Mouse (Mus musculus): Measurements from ENCODE around the gene Csf1.
A peak's percentile ranks its signal among the peaks of the same experiment; 100 is the strongest.

Gene Csf1

DNA sequence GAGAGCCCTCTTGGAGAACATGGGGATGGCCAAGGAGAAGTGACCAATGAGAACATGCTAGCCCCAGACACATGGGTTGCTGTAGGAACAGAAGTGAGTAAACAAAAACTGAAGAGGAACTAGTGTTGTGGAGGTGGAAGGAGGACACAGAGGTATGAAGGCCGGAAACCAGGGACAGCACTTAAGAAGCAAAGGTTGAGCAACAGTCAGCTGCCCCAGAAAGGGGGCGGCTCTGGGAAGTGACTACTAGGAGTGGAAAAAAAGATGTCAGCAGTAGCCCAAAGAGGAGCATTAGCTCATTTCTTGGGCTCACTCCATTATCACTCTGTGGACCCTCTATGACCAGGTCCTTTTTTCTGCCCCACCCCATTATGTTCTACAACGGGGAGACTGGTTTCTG is 23.0 kb upstream of the Csf1 start:
- ATAC-seq (ENCODE audit: insufficient number of reproducible peaks, low FRiP score, low TSS enrichment): no peak

GRCm38 (mm10) chr3:107781304-107781703 is 21.0 kb upstream of the Csf1 start:
- ATAC-seq (ENCODE audit: insufficient number of reproducible peaks, low FRiP score, low TSS enrichment): no peak

DNA sequence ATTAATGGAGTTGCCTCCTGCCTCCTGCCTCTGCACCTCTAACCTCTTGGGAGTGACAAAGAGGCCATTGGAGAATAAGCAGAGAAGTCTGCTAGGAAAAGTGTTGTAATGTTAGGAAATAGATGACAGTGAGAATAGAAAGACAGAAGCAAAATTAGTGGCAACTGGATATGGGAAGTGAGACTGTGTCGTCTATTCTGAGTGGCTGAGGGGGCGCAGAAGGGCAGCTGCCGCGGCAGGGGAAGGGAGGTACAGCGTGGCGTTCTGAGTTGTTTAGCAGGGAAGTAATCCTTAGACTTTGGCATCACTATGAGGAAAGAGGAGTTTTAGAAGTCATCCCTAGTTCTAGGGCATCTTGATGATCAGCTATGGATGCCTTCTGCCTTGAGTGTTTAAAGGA is 17.7 kb upstream of the Csf1 start:
- ATAC-seq (ENCODE audit: insufficient number of reproducible peaks, low FRiP score, low TSS enrichment): no peak

DNA sequence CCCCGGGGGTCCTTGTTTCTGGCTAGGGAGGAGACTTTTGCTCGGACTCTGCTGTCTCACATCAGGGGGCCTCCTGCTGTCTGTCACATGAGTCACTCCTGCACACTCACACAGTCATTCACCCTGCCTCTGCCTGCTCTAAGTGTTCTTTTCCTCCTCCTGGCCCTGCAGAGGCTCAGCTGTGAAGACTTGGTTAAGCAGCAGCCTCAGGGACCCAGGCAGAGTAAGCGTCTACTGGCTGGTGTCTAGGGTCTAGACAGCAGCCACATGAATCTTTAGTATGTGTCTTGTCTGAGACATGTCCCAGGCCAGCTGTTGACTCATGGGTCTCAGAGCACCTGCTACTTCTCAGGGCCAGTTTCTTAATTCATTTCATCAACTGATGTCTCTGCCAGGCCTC is 16.0 kb upstream of the Csf1 start:
- ATAC-seq (ENCODE audit: insufficient number of reproducible peaks, low FRiP score, low TSS enrichment): no peak

DNA sequence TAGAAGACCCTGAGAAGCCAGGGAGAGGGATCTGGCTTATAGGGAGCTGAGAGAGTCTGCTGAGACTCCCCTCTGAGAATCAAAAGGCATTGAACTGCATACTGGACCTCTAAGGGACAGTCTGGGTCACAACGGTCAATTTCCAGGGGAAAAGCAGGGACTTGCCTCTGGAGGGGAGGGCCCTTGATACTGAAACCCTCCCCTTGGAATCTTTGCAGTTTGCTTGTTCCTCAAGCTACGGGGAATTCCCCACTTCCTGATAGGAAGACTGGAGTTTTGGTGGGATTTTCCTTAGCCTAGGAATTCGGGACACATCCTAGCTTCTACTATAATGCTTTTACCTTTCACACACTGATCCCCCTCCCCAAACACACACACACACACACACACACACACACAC is 15.5 kb upstream of the Csf1 start:
- no peak for ATAC-seq (ENCODE audit: insufficient number of reproducible peaks, low FRiP score, low TSS enrichment)

DNA sequence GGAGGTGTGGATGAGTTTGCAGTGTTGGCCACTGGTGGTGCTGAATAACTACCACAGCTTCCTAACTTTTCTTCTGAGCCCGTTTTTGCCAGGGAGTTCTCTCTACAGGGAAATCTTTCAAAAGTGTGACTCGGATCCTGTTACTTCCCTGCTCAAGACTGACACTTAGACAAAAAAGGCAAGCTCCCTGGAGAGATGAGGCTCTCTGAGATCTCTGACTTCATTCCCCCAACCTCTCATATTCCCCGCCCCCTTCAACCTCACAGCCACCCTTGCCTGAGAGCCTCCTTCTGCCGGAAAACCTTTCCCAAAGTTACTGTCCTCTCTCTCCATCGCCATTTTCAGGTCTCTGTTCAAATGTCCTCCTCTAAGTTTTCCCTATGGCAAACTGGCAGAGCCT is 14.8 kb upstream of the Csf1 start:
- no peak for ATAC-seq (ENCODE audit: insufficient number of reproducible peaks, low FRiP score, low TSS enrichment)

DNA sequence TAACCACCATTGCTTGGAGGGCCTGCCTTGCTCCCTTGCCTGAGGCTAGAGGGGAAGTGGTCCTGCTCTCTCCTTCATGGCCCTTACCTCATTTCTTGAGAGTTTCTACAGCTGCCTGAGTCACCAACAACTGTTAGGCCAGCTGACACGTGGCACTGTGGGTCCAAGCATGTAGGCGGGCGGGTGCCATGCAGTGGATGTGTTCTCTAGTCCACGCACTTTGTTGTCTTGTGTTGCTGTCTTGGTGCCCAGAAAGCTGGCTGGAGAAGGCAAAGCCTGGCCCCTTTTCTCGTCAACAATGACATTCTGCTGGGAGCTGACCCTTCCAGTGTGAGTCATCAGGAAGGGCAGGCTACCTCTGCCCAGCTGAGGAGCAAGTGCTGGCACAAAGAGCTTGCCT is 12.6 kb upstream of the Csf1 start:
- no peak for ATAC-seq (ENCODE audit: insufficient number of reproducible peaks, low FRiP score, low TSS enrichment)

DNA sequence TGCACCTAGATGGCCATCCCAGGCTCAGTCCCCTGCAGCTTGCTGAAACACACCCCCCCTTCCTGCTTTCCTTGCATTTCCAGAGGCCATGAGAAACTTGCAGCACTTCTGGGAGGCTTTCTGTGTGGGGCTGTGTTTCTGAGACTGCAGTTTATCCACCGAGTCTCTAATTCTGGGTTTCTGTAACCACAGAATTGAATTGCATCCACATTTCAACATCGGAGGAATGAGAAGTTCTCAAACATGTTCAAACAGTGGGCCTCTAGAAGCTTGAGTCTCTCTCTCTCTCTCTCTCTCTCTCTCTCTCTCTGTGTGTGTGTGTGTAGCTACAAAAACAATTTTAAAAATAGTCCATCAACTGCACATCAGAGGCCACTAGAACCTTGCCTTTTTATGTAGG is 9.4 kb upstream of the Csf1 start:
- no peak for ATAC-seq (ENCODE audit: insufficient number of reproducible peaks, low FRiP score, low TSS enrichment)

- ATAC-seq (ENCODE audit: insufficient number of reproducible peaks, low FRiP score, low TSS enrichment): no peak
These were observed 8.1 kb upstream of the Csf1 start for GRCm38 (mm10) chr3:107768104-107768989.

DNA sequence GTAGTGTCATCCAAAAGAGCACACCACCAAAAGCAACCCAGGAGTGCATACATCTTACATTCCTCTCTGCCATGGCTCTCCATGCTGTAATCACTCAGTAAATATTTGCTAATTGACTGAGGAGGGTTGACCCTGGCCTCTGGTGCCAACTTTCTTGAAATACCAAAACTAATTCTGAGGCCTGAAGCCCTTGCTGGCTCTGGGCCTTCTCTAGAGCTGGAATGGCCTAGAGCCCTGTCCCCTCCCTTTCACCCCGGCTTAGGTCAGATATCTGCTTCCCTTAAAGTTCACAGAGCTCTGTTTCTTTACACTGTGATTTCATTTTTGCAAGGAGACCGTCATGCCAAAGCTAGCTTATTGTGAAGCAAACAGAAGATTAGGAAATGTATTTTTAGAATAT is 6.5 kb upstream of the Csf1 start:
- no peak for ATAC-seq (ENCODE audit: insufficient number of reproducible peaks, low FRiP score, low TSS enrichment)

DNA sequence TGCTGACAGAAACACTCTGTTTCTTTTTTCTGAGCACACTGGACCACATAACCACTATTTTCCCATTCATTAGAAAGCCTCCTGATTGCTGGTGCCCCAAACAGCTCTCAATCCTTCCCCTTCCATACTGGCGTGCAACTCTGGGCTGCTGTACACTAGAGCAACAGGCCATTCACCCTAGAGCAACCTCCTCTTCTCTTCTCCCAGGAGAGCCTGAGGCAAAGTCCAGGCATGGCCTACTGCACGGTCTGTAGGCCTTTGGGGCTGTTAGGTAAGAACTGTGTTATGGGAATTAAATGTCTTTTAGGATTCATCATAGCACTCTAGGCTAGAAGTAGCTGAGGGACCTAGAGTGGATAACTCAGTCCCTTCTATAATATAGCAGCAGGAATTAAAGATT is 5.7 kb upstream of the Csf1 start:
- ATAC-seq (ENCODE audit: insufficient number of reproducible peaks, low FRiP score, low TSS enrichment): no peak

DNA sequence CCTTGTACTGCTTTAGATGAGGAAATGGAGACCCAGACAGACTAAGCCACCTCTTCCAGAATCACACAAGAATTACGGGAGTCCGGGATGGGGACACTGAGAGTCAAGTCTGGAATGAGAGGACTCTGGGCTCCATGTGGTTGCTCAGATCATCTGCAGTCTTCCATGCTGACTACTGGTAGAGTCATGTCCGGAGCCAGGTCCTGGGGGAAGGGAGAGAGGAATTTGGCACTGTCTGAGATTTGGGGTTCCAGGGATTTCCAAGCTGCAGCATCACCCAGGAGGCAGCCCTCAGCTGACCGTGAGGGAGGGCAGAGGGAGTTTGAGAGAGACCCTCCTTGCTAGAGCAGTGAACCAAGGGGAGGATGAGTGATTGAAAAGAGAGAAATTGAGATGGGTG is 3.3 kb upstream of the Csf1 start:
- ATAC-seq (ENCODE audit: insufficient number of reproducible peaks, low FRiP score, low TSS enrichment): no peak

GRCm38 (mm10) chr3:107761446-107761845 is 1.2 kb upstream of the Csf1 start:
- ATAC-seq (ENCODE audit: insufficient number of reproducible peaks, low FRiP score, low TSS enrichment): no peak

DNA sequence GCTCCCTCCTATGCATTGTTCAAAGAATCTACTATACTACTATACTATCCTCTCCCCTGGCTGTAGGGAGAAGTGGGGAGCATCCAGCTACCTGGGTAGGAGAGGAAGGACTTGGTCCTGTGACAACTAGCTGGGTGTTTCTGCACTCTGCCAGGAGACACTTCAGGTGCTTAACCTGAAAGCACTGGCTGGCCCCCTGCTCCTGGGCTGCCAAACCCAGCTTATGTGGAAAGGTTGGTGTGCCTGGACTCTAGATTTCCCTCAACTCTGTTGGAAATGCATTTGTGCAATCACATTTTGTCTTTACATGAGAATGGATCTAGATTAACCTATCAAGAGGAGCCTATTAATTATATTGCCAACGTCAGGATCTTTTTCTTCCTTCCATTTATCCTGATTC is 502 bp upstream of the Csf1 start:
- no peak for ATAC-seq (ENCODE audit: insufficient number of reproducible peaks, low FRiP score, low TSS enrichment)

DNA sequence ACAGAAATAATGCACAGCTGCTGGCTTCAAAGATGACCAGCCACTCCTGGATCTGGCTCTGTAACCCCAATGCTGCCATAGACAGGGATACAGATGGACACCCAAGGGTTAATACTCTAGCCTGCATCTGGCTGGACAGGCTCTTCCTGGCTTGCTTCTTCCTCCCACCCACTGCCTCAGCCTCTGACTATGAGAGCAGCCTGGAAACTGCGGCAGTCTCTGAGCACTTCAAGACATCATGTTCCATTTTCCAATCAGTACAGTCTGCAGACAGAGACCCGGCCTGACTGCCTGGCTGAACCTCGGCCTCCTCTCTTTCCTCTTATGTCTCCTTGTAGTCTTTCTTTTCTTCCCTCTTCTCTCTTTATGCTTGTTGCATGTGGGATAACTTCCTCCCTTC is 1.6 kb downstream of the Csf1 start:
- no peak for ATAC-seq (ENCODE audit: insufficient number of reproducible peaks, low FRiP score, low TSS enrichment)

DNA sequence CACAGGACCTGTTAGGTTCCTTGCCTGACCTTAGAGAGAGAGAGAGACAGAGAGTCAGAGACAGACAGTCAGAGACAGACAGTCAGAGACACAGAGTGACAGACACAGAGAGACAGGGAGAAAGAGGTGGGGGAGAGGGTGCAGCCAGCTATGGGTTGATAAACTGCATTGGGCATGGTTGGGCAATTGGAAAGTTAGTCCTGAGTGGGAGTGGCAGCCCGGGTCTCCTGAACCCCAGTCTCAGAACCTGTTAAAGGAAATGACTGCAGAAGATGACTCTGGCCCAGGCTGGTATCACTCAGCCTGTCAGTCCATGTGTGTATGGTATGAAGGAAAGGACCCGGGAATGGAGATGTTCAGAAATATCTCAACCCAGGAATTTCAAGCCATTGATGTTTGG is 2.1 kb downstream of the Csf1 start:
- no peak for ATAC-seq (ENCODE audit: insufficient number of reproducible peaks, low FRiP score, low TSS enrichment)

- ATAC-seq (ENCODE audit: insufficient number of reproducible peaks, low FRiP score, low TSS enrichment): no peak
These were observed 2.7 kb downstream of the Csf1 start for GRCm38 (mm10) chr3:107757365-107758129.

DNA sequence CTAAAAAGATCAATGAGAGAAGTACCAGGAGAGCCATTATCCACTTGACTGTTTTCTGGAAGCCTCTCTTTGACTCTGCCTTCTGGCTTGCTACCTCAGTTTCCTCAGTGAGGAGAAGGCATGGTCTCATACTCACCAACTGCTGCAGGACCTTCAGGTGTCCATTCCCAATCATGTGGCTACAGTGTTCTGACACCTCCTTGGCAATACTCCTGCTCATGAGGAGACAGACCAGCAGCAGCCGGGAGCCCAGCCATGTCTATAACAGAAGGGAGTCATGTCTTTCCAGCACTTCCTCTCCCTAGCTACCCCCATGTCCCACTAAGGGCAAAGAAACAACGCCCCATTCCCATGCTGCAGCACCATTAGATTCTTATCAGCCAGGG is 3.8 kb downstream of the Csf1 start:
- ATAC-seq (ENCODE audit: insufficient number of reproducible peaks, low FRiP score, low TSS enrichment): no peak

DNA sequence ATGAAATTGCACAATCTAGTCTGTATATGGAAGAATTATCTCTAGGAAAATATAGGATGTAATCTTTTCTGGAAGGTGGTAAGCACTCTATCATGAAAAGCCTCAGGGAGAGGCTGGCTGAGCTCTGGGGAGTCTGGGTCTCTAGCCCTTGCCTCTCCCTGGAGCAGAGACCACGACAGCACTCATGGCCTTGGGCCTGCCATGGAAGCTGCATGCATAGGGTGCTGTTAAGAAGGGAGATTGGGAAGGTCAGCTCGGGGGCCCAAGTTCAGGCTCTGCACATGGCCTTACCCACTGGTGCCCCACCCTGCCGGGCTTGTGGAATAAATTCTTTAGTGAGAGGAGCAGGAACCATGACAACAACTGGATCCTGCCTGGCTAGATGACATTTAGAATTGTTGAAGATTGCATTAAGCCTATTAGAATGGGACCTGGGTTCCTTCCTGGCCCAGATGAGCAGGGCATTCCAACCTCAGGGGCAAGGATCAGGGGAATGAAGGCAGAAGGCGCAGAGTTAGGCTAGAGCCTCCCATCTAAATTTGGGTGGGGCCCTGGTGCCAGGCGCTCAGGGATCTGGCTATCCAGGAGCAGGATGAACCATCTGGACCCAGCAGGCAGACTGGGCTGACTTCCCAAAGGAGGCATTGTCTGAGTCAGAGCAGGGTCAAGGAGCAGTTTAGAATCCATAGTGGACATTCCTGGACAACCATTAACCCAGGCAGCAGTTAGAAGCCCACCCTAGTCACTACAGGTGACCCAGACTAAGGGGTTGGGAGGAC is 4.4 kb downstream of the Csf1 start:
- ATAC-seq (ENCODE audit: insufficient number of reproducible peaks, low FRiP score, low TSS enrichment): peak; percentile 33

DNA sequence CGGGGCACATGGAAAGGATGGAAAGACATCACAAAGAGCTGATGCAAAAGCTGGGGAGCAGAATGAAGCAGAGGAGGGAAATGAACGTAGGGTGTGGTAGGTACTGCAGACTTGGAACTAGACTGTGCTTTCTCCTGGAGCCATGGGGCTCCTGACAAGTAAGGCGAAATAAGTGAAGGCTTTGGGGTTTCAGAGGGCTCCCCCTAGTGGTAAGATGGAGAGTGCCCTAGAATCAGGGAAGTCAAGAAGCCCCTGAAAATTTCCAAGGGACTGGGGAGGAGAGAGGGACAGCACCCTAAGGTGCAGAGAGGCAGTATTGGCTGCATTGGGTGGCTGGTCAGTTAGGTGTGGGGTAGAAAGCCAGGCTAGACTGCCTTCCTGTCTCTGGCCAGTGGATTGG is 5.6 kb downstream of the Csf1 start:
- ATAC-seq (ENCODE audit: insufficient number of reproducible peaks, low FRiP score, low TSS enrichment): no peak

DNA sequence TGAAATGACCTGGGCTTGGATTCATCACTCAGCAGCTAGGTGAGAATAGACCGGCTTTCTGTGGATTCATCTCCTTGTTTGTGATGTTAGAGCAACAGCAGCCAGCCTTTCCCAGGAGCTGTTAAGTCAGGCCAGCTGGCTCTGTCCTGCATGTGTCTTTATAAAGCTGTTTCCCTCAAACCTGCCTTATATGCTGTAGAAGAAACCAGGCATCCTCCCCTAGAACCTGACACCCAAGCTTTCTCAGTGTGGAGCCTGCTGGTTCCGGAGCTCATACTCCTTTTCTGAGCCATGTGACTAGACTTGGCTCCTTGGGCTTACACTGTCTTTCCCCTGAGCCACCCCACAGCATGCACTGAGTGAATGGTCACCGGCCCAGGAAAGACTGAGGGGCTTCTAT is 8.7 kb downstream of the Csf1 start:
- no peak for ATAC-seq (ENCODE audit: insufficient number of reproducible peaks, low FRiP score, low TSS enrichment)
